Mouse (Mus musculus) CH12.LX (cell line): Measurements from ENCODE around the gene Pax5. TPM values are rescaled to one million over a fixed set of nuclear protein-coding genes. Genes with fewer than 3 reads are reported as not detected.

Experiments used
- DNase-seq: peaks from one replicate; pipeline ENCODE4 v3.0.0-alpha.2; 2013; ENCODE audit errors: extremely low read depth
- H3K27ac ChIP-seq: 2 replicates; pipeline ENCODE4 v1.5.1; 2012; ENCODE audit warnings: low read depth, mild to moderate bottlenecking, control low read depth, moderate library complexity; ENCODE audit not compliant: insufficient read depth
- H3K27me3 ChIP-seq: replicated peaks from 2 replicates; pipeline ENCODE3; 2012; ENCODE audit warnings: inconsistent platforms
- H3K36me3 ChIP-seq, 2 experiments: replicated peaks in 1 of 2; 2 replicates each; pipeline versions ENCODE3 to v1.6.1; 2012; ENCODE audit warnings: inconsistent platforms in 1 of 2, low read length in 1 of 2, mild to moderate bottlenecking in 1 of 2, mixed read lengths in 1 of 2, moderate library complexity in 1 of 2; ENCODE audit not compliant: control insufficient read depth in 1 of 2, insufficient read depth in 1 of 2
- H3K4me1 ChIP-seq, 2 experiments: 2 replicates each; pipeline ENCODE4 v1.6.1; 2012; ENCODE audit warnings: inconsistent platforms in 1 of 2, moderate library complexity in 1 of 2; ENCODE audit not compliant: insufficient read depth in 2 of 2, control insufficient read depth in 1 of 2
- H3K4me2 ChIP-seq: 2 replicates; pipeline ENCODE4 v1.6.1; 2012; ENCODE audit warnings: low read depth, mild to moderate bottlenecking, control low read depth; ENCODE audit not compliant: poor library complexity, insufficient read depth, severe bottlenecking
- H3K4me3 ChIP-seq, 3 experiments: fragments of 150-350 bp in 1 of 3; sonication (generic) in 1 of 3; replicated peaks in 1 of 3; 2 replicates each; pipeline versions ENCODE3 to v1.5.1; 2011 to 2012; ENCODE audit warnings: low read depth in 2 of 3, low read length in 2 of 3, mild to moderate bottlenecking in 2 of 3, moderate library complexity in 2 of 3, control low read depth in 1 of 3, improper control_type of control experiment in 1 of 3, inconsistent platforms in 1 of 3, mixed read lengths in 1 of 3; ENCODE audit not compliant: poor library complexity in 1 of 3
- H3K79me2 ChIP-seq: replicated peaks from 2 replicates; pipeline ENCODE4 v1.6.1; 2012; ENCODE audit warnings: mild to moderate bottlenecking, moderate library complexity; ENCODE audit not compliant: control insufficient read depth, poor library complexity, insufficient read depth, severe bottlenecking; ENCODE audit errors: extremely low read depth
- H3K9ac ChIP-seq: 2 replicates; pipeline ENCODE4 v1.6.1; 2012; ENCODE audit warnings: low read depth, mild to moderate bottlenecking, control low read depth, moderate library complexity; ENCODE audit not compliant: insufficient read depth
- H3K9me3 ChIP-seq: replicated peaks from 2 replicates; pipeline ENCODE3; 2012; ENCODE audit warnings: low read length, inconsistent platforms, mixed read lengths
- BHLHE40 ChIP-seq: IDR thresholded peaks from 2 replicates; pipeline ENCODE4 v1.6.1; 2011; ENCODE audit warnings: mild to moderate bottlenecking, low read depth, low read length, improper control_type of control experiment
- EP300 ChIP-seq: IDR thresholded peaks from 2 replicates; pipeline ENCODE4 v1.6.1; 2011; ENCODE audit warnings: low read length, improper control_type of control experiment
- ETS1 ChIP-seq: conservative IDR thresholded peaks from 2 replicates; pipeline ENCODE4 v1.6.1; 2012; ENCODE audit warnings: low read depth, mild to moderate bottlenecking, inconsistent platforms, low read length, improper control_type of control experiment, moderate library complexity
- GABPA ChIP-seq: IDR thresholded peaks from 2 replicates; pipeline ENCODE4 v1.6.1; 2012; ENCODE audit warnings: low read depth, low read length, improper control_type of control experiment, inconsistent platforms; ENCODE audit not compliant: insufficient replicate concordance
- HCFC1 ChIP-seq: IDR thresholded peaks from 2 replicates; pipeline ENCODE4 v1.6.1; 2012; ENCODE audit warnings: low read depth, mild to moderate bottlenecking, inconsistent platforms, low read length, improper control_type of control experiment
- JUN ChIP-seq: IDR thresholded peaks from 2 replicates; pipeline ENCODE4 v1.6.1; 2011; ENCODE audit warnings: low read depth, mild to moderate bottlenecking, low read length, improper control_type of control experiment, moderate library complexity; ENCODE audit not compliant: insufficient read depth
- KAT2A ChIP-seq: IDR thresholded peaks from 2 replicates; pipeline ENCODE4 v1.6.1; 2012; ENCODE audit warnings: low read length, improper control_type of control experiment, inconsistent platforms; ENCODE audit not compliant: insufficient replicate concordance
- MAFK ChIP-seq: IDR thresholded peaks from 2 replicates; pipeline ENCODE4 v1.6.1; 2011; ENCODE audit warnings: low read length, improper control_type of control experiment; ENCODE audit not compliant: insufficient replicate concordance
- MAZ ChIP-seq: IDR thresholded peaks from 2 replicates; pipeline ENCODE4 v1.6.1; 2012; ENCODE audit warnings: low read depth, mild to moderate bottlenecking, inconsistent platforms, low read length, improper control_type of control experiment, moderate library complexity
- MEF2A ChIP-seq: IDR thresholded peaks from 2 replicates; pipeline ENCODE4 v1.6.1; 2014; ENCODE audit warnings: low read depth, mild to moderate bottlenecking, inconsistent platforms, low read length, improper control_type of control experiment, borderline replicate concordance
- MXI1 ChIP-seq: IDR thresholded peaks from 2 replicates; pipeline ENCODE4 v1.6.1; 2011; ENCODE audit warnings: mild to moderate bottlenecking, low read depth, low read length, improper control_type of control experiment
- MYC ChIP-seq: IDR thresholded peaks from 2 replicates; pipeline ENCODE4 v1.6.1; 2011; ENCODE audit warnings: low read depth, mild to moderate bottlenecking, improper control_type of control experiment, low read length
- NELFE ChIP-seq: IDR thresholded peaks from 2 replicates; pipeline ENCODE4 v1.6.1; 2011; ENCODE audit warnings: low read depth, low read length, improper control_type of control experiment
- NRF1 ChIP-seq: IDR thresholded peaks from 2 replicates; pipeline ENCODE4 v1.6.1; 2014; ENCODE audit warnings: low read depth, mild to moderate bottlenecking, inconsistent platforms, low read length, improper control_type of control experiment, moderate library complexity
- POLR2A ChIP-seq: IDR thresholded peaks from 2 replicates; pipeline ENCODE4 v1.6.1; 2011; ENCODE audit warnings: low read depth, mild to moderate bottlenecking, improper control_type of control experiment, low read length
- POLR2AphosphoS2 ChIP-seq: IDR thresholded peaks from 2 replicates; pipeline ENCODE4 v1.6.1; 2011; ENCODE audit warnings: low read depth, low read length, improper control_type of control experiment
- RAD21 ChIP-seq: IDR thresholded peaks from 2 replicates; pipeline ENCODE4 v1.6.1; 2011; ENCODE audit warnings: low read depth, mild to moderate bottlenecking, low read length, improper control_type of control experiment, moderate library complexity
- SMC3 ChIP-seq: IDR thresholded peaks from 2 replicates; pipeline ENCODE4 v1.6.1; 2011; ENCODE audit warnings: low read depth, low read length, improper control_type of control experiment
- TBP ChIP-seq: conservative IDR thresholded peaks from 2 replicates; pipeline ENCODE4 v1.6.1; 2011; ENCODE audit warnings: low read depth, low read length, improper control_type of control experiment
- TCF12 ChIP-seq: IDR thresholded peaks from 2 replicates; pipeline ENCODE4 v1.6.1; 2014; ENCODE audit warnings: low read depth, mild to moderate bottlenecking, inconsistent platforms, low read length, improper control_type of control experiment
- UBTF ChIP-seq: IDR thresholded peaks from 2 replicates; pipeline ENCODE4 v1.6.1; 2012; ENCODE audit warnings: low read depth, mild to moderate bottlenecking, inconsistent platforms, low read length, improper control_type of control experiment, moderate library complexity
- USF1 ChIP-seq: IDR thresholded peaks from 2 replicates; pipeline ENCODE4 v1.6.1; 2014; ENCODE audit warnings: low read depth, mild to moderate bottlenecking, inconsistent platforms, low read length, improper control_type of control experiment
- USF2 ChIP-seq: conservative IDR thresholded peaks from 2 replicates; pipeline ENCODE4 v1.6.1; 2011; ENCODE audit warnings: low read depth, low read length, improper control_type of control experiment
- ZC3H11A ChIP-seq: IDR thresholded peaks from 2 replicates; pipeline ENCODE4 v1.6.1; 2012; ENCODE audit warnings: low read depth, mild to moderate bottlenecking, inconsistent platforms, low read length, improper control_type of control experiment
- ZKSCAN1 ChIP-seq: IDR thresholded peaks from 2 replicates; pipeline ENCODE4 v1.6.1; 2012; ENCODE audit warnings: low read depth, inconsistent platforms, low read length, improper control_type of control experiment, borderline replicate concordance
- ZMIZ1 ChIP-seq: IDR thresholded peaks from 2 replicates; pipeline ENCODE4 v1.6.1; 2012; ENCODE audit warnings: low read depth, mild to moderate bottlenecking, inconsistent platforms, low read length, improper control_type of control experiment
- ZNF384 ChIP-seq: IDR thresholded peaks from 2 replicates; pipeline ENCODE4 v1.6.1; 2012; ENCODE audit warnings: low read depth, low read length, improper control_type of control experiment, inconsistent platforms
- dilution Hi-C: fragments of 300-500 bp; cut with MboI; formaldehyde crosslinking; loops from 2 replicates; pipeline ENCODE4 v1.14.3; 2020; ENCODE audit warnings: low sequenced_read_pairs; ENCODE audit not compliant: extremely low pct_unique_long_range_greater_than_20kb, extremely low pct_ligation_motif_present
- in situ Hi-C: fragments of 300-500 bp; cut with MboI; formaldehyde crosslinking; loops from 3 replicates; pipeline ENCODE4 v1.14.3; 2019; ENCODE audit warnings: low sequenced_read_pairs, low pct_ligation_motif_present, low pct_unique_long_range_greater_than_20kb, mixed read lengths
- polyA plus RNA-seq: library from polyadenylated mRNA; unstranded; fragments of >175 nt; gene quantifications from 2 replicates; pipeline ENCODE4 v1.2.1, GENCODE M21; 2012; ENCODE audit warnings: low read depth; ENCODE audit not compliant: insufficient read length
- total RNA-seq, 2 experiments: library from RNA; depleted of rRNA; stranded (reverse); fragments of 300-350 nt in 1 of 2; fragments of >200 nt in 1 of 2; gene quantifications; 2 replicates each; pipeline ENCODE4 v1.2.3; 2012 to 2014

Gene Pax5
- total and polyA plus RNA-seq, 3 experiments = 13.5 to 57.4 (median 21.8) TPM

- dilution Hi-C loops = no loop called here
- peaks cover 11 to 55% of the 10 kb centered on the region in 2 experiments for H3K36me3 ChIP-seq
- peak overlapping the region in 1 of 3 experiments; percentile 4 for H3K4me3 ChIP-seq
- H3K27ac ChIP-seq = peak overlapping the region; percentile 98
- TF ChIP-seq ZNF384 (no peak), UBTF (no peak), HCFC1 (no peak), RAD21 (no peak), KAT2A (no peak), BHLHE40 (no peak), ZC3H11A (no peak), MAZ (no peak), ETS1 (no peak), JUN (no peak), GABPA (no peak), USF2 (no peak), SMC3 (no peak)
- no peak for DNase-seq
- in situ Hi-C loops = loop anchor here (10.0 kb wide), 3 partner anchors 231 to 349 kb away; no protein-coding TSS in a partner anchor
- H3K27me3 ChIP-seq = no peaks in the 10 kb centered on the region
- peak overlapping the region; percentile 54; the same call in 1 of the 2 replicates for H3K4me2 ChIP-seq
- peaks cover 3% of the 10 kb centered on the region for H3K9me3 ChIP-seq
- peak overlapping the region; percentile 28; the same call in 1 of the 2 replicates for H3K9ac ChIP-seq
- H3K4me1 ChIP-seq = peaks cover 45 to 97% of the 10 kb centered on the region in 2 experiments
- H3K79me2 ChIP-seq = no peaks in the 10 kb centered on the region
Measured at GRCm38 (mm10) chr4:44673726-44674125, 36.6 kb downstream of the Pax5 start.

- Histone ChIP-seq H3K4me3 (peak overlapping the region in 1 of 3 experiments; percentile 17), H3K9ac (peak overlapping the region; percentile 55), H3K4me1 (peaks cover 55 to 98% of the 10 kb centered on the region in 2 experiments), H3K79me2 (no peaks in the 10 kb centered on the region), H3K27ac (peak overlapping the region; percentile 98), H3K27me3 (no peaks in the 10 kb centered on the region), H3K4me2 (peak overlapping the region; percentile 76), H3K36me3 (peaks cover 11 to 55% of the 10 kb centered on the region in 2 experiments), H3K9me3 (peaks cover 3% of the 10 kb centered on the region)
- in situ Hi-C loops (loop anchor here (10.0 kb wide), 3 partner anchors 232 to 348 kb away; no protein-coding TSS in a partner anchor), dilution Hi-C loops (no loop called here)
- peak; percentile 83 for DNase-seq
- TF ChIP-seq UBTF = 0 out of 2 replicates have a peak, but pooled peaks have one; percentile 17
- peak; percentile 72 for TF ChIP-seq TCF12
- peak; percentile 81 for TF ChIP-seq SMC3
- TF ChIP-seq NELFE = peak; percentile 65; the same call in 1 of the 2 replicates
- no peak for TF ChIP-seq POLR2AphosphoS2
- TF ChIP-seq ZC3H11A = peak; percentile 45; the same call in 1 of the 2 replicates
- TF ChIP-seq MYC = 0 out of 2 replicates have a peak, but pooled peaks have one; percentile 62
- TF ChIP-seq GABPA = no peak
- no peak; the same call in 1 of the 2 replicates for TF ChIP-seq POLR2A
- TF ChIP-seq ZMIZ1 = peak; percentile 74
- TF ChIP-seq ZKSCAN1 = no peak
- no peak for TF ChIP-seq TBP
- no peak for TF ChIP-seq KAT2A
- peak; percentile 35; the same call in 1 of the 2 replicates for TF ChIP-seq HCFC1
- no peak for TF ChIP-seq NRF1
- peak; percentile 64; the same call in 1 of the 2 replicates for TF ChIP-seq MEF2A
- no peak for TF ChIP-seq JUN
- peak; percentile 94 for TF ChIP-seq BHLHE40
- peak; percentile 76 for TF ChIP-seq MXI1
- peak; percentile 97 for TF ChIP-seq MAZ
- TF ChIP-seq USF1 = peak; percentile 41
- 0 out of 2 replicates have a peak, but pooled peaks have one; percentile 14 for TF ChIP-seq MAFK
- TF ChIP-seq EP300 = peak; percentile 64
- TF ChIP-seq ZNF384 = 0 out of 2 replicates have a peak, but pooled peaks have one; percentile 13
Measured at GRCm38 (mm10) chr4:44672216-44672937, 37.9 kb downstream of the Pax5 start.
